Mouse (Mus musculus): ENCODE results near the gene Ahnak.

GRCm38 (mm10) chr19:8944062-8944461 is 45.0 kb upstream of the Ahnak start:
- TF ChIP-seq POLR2A (IDR thresholded peaks at IDR 0.05; ENCODE audit: low read depth, low read length): no peak
- no peak for TF ChIP-seq CTCF (conservative IDR thresholded peaks at IDR 0.05; ENCODE audit: insufficient read depth, insufficient read length, low read depth, low read length)
